Mouse (Mus musculus): ENCODE results near the gene Vmn2r68. TPM values are rescaled to one million over a fixed set of nuclear protein-coding genes. Genes with fewer than 3 reads are reported as not detected.

Gene Vmn2r68
- not detected in 2 replicates for polyA plus RNA-seq (2015; fragmentation: Nextera tagmentation; extraction: Ambion mirVana)

DNA sequence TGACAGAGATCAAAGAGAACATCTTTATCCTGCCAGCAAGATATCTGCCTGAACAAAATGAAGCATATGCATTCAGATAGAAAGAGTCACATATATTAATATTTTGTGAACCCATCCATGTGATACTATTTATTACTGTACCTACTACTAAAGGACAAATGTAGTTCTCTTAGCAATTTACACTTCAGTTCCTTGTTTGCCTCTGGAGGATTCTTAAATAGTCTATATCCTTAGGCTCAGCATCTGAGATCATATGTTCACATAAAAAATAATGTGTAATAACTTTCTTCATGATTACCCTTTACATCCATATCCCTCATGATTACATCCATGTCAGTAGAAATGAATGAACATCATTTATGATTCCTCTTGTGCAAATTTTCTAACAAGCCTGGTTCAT lies at the start of gene Vmn2r68:
TSS of gene Vmn2r68 (minus strand) at position 101 of the 400 bp plus-strand sequence.
- Histone ChIP-seq H3K27ac (ENCODE audit: low read length) (no peak within 1 kb of the TSS), H3K4me2 (ENCODE audit: low read length) (no peak within 1 kb of the TSS), H3K4me3 (replicated peaks; ENCODE audit: low read length) (no peak within 1 kb of the TSS), H3K36me3 (ENCODE audit: control insufficient read depth, insufficient read depth) (no peaks in the 10 kb centered on the region), H3K9me3 (ENCODE audit: control insufficient read depth, low read length) (no peaks in the 10 kb centered on the region), H3K27me3 (replicated peaks; ENCODE audit: control insufficient read depth, insufficient read depth, low read length) (no peaks in the 10 kb centered on the region), H3K9ac (replicated peaks; ENCODE audit: low read depth, low read length) (no peak within 1 kb of the TSS), H3K4me1 (replicated peaks; ENCODE audit: control insufficient read depth, insufficient read depth, low read length) (no peaks in the 10 kb centered on the region)
- no peak for ATAC-seq

Other genes with a start within 250 kb of the Vmn2r68 start
- gene Vmn2r66, start 225.5 kb downstream of the Vmn2r68 start, polyA plus RNA-seq (2015; fragmentation: Nextera tagmentation; extraction: Ambion mirVana) = not detected in 2 replicates
- gene Vmn2r67, start 81.8 kb downstream of the Vmn2r68 start, polyA plus RNA-seq (2015; fragmentation: Nextera tagmentation; extraction: Ambion mirVana) = not detected in 2 replicates
- gene Vmn2r69, start 178.1 kb upstream of the Vmn2r68 start, polyA plus RNA-seq (2015; fragmentation: Nextera tagmentation; extraction: Ambion mirVana) = not detected in 2 replicates